Mouse (Mus musculus) embryonic facial prominence, embryonic 15.5 days (tissue): ENCODE data around the gene Hnrnpk. TPM values are rescaled to one million over a fixed set of nuclear protein-coding genes. Genes with fewer than 3 reads are reported as not detected.
"Not testable (repeated sequence)": the region's sequence is repeated elsewhere in the genome, so short reads cannot be mapped to it uniquely, and the experiment has no call there.

Experiments used
- ATAC-seq: fragments of 200-750 bp; cut with Nextera tagmentation; 2 replicates; pipeline ENCODE4 v1.8.0; 2017; ENCODE audit warnings: low read depth, moderate TSS enrichment; ENCODE audit not compliant: insufficient number of reproducible peaks, low FRiP score, low TSS enrichment
- H3K27ac ChIP-seq: fragments of 300-500 bp; sonication (generic); replicated peaks from 2 replicates; pipeline ENCODE4 v1.5.1; 2015; ENCODE audit warnings: mild to moderate bottlenecking, inconsistent platforms
- H3K27me3 ChIP-seq: fragments of 300-500 bp; sonication (generic); 2 replicates; pipeline ENCODE4 v1.6.1; 2015; ENCODE audit warnings: inconsistent platforms
- H3K36me3 ChIP-seq: fragments of 300-500 bp; sonication (generic); 2 replicates; pipeline ENCODE4 v1.6.1; 2015; ENCODE audit warnings: mild to moderate bottlenecking, inconsistent platforms
- H3K4me1 ChIP-seq: fragments of 300-500 bp; sonication (generic); 2 replicates; pipeline ENCODE4 v1.6.1; 2015; ENCODE audit warnings: inconsistent platforms
- H3K4me2 ChIP-seq: fragments of 300-500 bp; sonication (generic); replicated peaks from 2 replicates; pipeline ENCODE4 v1.6.1; 2015; ENCODE audit warnings: mild to moderate bottlenecking, inconsistent platforms
- H3K4me3 ChIP-seq: fragments of 300-500 bp; sonication (generic); replicated peaks from 2 replicates; pipeline ENCODE4 v1.5.1; 2015; ENCODE audit warnings: mild to moderate bottlenecking, inconsistent platforms
- H3K9ac ChIP-seq: fragments of 300-500 bp; sonication (generic); 2 replicates; pipeline ENCODE4 v1.6.1; 2015; ENCODE audit warnings: inconsistent platforms
- H3K9me3 ChIP-seq: fragments of 300-500 bp; sonication (generic); replicated peaks from 2 replicates; pipeline ENCODE4 v1.6.1; 2016; ENCODE audit warnings: inconsistent platforms
- WGBS: fragments of 180-500 bp; shearing (Covaris S2); methylation state at CpG from one replicate; pipeline ENCODE4 v1.1.7; 2015; 5-methylcytosine and 5-hydroxymethylcytosine counted together
- polyA plus RNA-seq: library from polyadenylated mRNA; unstranded; fragments of >200 nt; fragmentation: Nextera tagmentation; extraction: Ambion mirVana; gene quantifications from 2 replicates; pipeline ENCODE4 v1.2.1, GENCODE M21; 2015

Hnrnpk gene
- 1,301 and 1,310 TPM in 2 replicates for polyA plus RNA-seq

DNA sequence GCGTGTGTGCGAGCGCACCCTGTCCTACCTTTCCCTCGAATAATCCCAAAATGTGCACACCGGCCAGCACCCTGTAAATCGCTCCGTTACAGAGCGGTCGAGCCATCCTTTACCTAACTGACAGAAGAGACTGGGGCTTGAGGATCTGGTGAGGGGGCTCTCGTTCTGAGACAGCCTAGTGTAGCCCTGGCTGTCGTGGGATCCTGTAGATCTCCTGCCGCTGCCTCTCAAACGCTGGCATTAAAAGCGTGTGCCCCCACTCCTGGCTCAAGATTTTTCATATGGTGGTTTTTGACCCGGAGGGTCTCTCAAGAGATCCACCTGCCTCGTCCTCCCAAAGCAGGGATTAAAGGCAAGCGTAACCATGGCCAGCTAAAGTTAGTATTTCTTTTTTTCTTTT, at the start of gene Hnrnpk:
TSS of gene Hnrnpk (minus strand) at position 101 of the 400 bp plus-strand sequence.
- 9% methylated on average over 17 of the region's 17 CpGs for WGBS
- Histone ChIP-seq H3K9ac (peak within 1 kb of the TSS; percentile 99), H3K4me2 (peak within 1 kb of the TSS; percentile 46), H3K27ac (peak within 1 kb of the TSS; percentile 99), H3K4me3 (peak within 1 kb of the TSS; percentile 99)
- not testable (repeated sequence) for H3K9me3 ChIP-seq, H3K27me3 ChIP-seq, H3K36me3 ChIP-seq, H3K4me1 ChIP-seq, ATAC-seq

DNA sequence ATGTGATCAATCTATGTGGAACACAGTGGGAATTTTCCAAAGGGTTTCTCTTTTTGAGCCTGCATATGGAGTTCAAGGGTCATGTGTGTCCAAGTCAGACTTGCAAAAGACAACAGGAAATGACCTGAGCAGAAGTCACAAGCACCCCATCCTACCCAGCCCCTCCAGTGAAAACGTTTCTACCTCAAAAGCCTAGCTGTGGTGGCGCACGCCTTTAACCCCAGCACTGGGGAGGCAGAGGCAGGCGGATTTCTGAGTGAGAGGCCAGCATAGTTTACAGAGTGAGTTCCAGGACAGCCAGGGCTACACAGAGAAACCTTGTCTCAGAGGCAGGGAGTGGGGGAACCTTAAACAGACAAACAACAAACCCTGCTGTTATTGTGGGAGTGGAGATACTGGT, 49.1 kb upstream of the Hnrnpk start:
- 66% methylated on average over 4 of the region's 4 CpGs for WGBS
- ATAC-seq: no peak
- H3K27me3 ChIP-seq: peaks cover 18% of the 10 kb centered on the region
- no peak overlapping the region for H3K9ac ChIP-seq
- no peaks in the 10 kb centered on the region for H3K9me3 ChIP-seq
- H3K4me2 ChIP-seq: no peak overlapping the region
- H3K36me3 ChIP-seq: no peaks in the 10 kb centered on the region
- H3K4me1 ChIP-seq: peaks cover 14% of the 10 kb centered on the region
- no peak overlapping the region for H3K4me3 ChIP-seq
- H3K27ac ChIP-seq: no peak overlapping the region

DNA sequence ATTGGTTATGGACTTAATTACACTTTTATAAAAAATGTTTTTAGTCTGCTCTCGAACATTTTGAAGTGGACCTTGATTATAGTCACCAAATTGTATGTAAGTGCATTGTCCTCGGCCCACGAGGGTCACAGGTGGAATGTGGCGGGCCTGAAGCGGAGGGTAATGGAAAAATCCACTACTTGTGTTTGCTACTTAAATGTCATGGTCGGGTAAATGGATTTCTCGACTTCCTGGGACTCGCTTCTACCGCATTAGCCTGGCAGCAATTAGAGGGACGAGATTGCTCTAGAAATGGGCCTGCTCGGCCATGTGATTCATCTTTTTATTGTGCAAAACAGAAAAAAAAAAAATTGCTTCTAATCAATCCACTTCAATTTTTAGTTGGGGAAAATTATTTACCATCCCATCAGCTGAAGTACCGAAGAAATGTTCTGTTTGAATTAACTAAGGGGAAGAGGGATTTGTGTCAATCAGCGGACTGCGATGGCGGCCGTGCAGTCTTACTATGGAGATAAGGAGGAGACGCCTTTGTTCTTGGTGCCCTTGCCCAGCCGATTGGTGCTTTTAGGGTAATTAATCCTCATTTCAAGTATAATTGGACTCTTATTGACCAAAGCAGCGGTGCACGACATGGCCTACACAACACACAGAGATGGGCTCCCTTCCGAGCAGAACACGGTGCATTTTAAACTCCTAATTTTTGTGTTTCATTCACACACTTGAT, 47.5 kb upstream of the Hnrnpk start:
- Histone ChIP-seq H3K36me3 (no peaks in the 10 kb centered on the region), H3K4me1 (peaks cover 14% of the 10 kb centered on the region), H3K27me3 (peaks cover 15% of the 10 kb centered on the region), H3K4me2 (no peak overlapping the region), H3K9ac (no peak overlapping the region), H3K27ac (no peak overlapping the region), H3K4me3 (no peak overlapping the region), H3K9me3 (no peaks in the 10 kb centered on the region)
- WGBS: 81% methylated on average over 22 of the region's 22 CpGs
- ATAC-seq: no peak

DNA sequence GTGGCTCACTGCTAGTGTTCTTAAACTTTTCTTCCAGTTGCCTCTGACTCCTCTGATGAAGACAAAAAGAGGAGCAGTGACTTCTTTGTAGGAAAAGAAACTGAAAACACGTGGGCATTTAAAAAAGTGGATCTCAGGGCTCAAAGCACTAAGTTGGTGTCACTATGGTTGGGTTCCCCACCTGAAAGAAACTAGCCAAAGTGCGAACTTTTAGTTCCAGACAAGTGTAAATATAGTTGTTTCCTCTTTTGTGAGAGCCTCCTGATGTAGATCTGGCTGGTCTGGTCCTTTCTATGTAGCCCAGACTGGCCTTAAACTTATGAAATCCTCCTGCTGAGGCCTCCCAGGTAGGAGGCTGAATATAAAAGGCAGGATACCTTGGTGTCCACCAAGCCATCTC, 43.4 kb upstream of the Hnrnpk start:
- no peak overlapping the region for H3K4me2 ChIP-seq
- no peak for ATAC-seq
- peaks cover 4% of the 10 kb centered on the region; the same call in 1 of the 2 replicates for H3K4me1 ChIP-seq
- H3K4me3 ChIP-seq: no peak overlapping the region
- no peak overlapping the region for H3K27ac ChIP-seq
- H3K27me3 ChIP-seq: peaks cover 6% of the 10 kb centered on the region; the same call in 1 of the 2 replicates
- 85% methylated on average over 2 of the region's 2 CpGs for WGBS
- no peak overlapping the region for H3K9ac ChIP-seq
- no peaks in the 10 kb centered on the region for H3K36me3 ChIP-seq
- no peaks in the 10 kb centered on the region for H3K9me3 ChIP-seq

- 27% methylated on average over 7 of the region's 7 CpGs for WGBS
- Histone ChIP-seq H3K4me1 (peaks cover 4% of the 10 kb centered on the region; the same call in 1 of the 2 replicates), H3K27me3 (no peaks in the 10 kb centered on the region), H3K4me2 (no peak overlapping the region), H3K27ac (no peak overlapping the region), H3K4me3 (no peak overlapping the region), H3K36me3 (no peaks in the 10 kb centered on the region), H3K9ac (no peak overlapping the region), H3K9me3 (no peaks in the 10 kb centered on the region)
- no peak for ATAC-seq
Measured at GRCm38 (mm10) chr13:58443787-58444186, 40.6 kb upstream of the Hnrnpk start.

- H3K27ac ChIP-seq: no peak overlapping the region
- ATAC-seq: no peak
Measured at GRCm38 (mm10) chr13:58443326-58443725, 40.2 kb upstream of the Hnrnpk start.

DNA sequence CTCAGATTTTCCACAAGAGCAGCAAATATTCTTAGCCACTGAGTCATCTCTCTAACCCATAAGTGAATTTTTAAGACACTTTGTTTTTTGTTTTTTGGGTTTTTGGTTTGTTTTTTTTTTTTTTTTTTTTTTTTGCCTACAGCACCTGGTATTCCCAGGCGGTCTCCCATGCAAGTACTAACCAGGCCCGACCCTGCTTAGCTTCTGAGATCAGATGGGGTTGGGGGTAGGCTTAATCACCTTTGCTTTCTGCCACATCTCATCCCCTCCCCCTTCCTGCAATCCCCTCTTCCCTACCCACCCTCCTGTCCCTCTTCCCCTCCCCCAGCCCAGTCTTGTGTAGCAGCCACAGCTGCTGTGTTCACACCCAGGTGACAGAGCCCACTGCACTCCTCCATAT, 36.6 kb upstream of the Hnrnpk start:
- 70% methylated on average over 2 of the region's 2 CpGs for WGBS
- no peak overlapping the region for H3K4me3 ChIP-seq
- H3K4me1 ChIP-seq: peaks cover 4% of the 10 kb centered on the region; the same call in 1 of the 2 replicates
- no peak overlapping the region for H3K9ac ChIP-seq
- no peak overlapping the region for H3K4me2 ChIP-seq
- ATAC-seq: no peak
- no peak overlapping the region for H3K27ac ChIP-seq
- no peaks in the 10 kb centered on the region for H3K36me3 ChIP-seq
- no peaks in the 10 kb centered on the region for H3K27me3 ChIP-seq
- no peaks in the 10 kb centered on the region for H3K9me3 ChIP-seq

More at GRCm38 (mm10) chr13:58443326-58443725, 40.2 kb upstream of the Hnrnpk start:
- peaks cover 4% of the 10 kb centered on the region; the same call in 1 of the 2 replicates for H3K4me1 ChIP-seq
- no peaks in the 10 kb centered on the region for H3K36me3 ChIP-seq
- H3K27me3 ChIP-seq: no peaks in the 10 kb centered on the region
- no peak overlapping the region for H3K4me3 ChIP-seq
- no peak overlapping the region for H3K9ac ChIP-seq
- no peak overlapping the region for H3K4me2 ChIP-seq
- H3K9me3 ChIP-seq: no peaks in the 10 kb centered on the region
- WGBS: 65% methylated on average over 4 of the region's 4 CpGs

- no peak for ATAC-seq
- H3K9ac ChIP-seq: no peak overlapping the region
Measured at GRCm38 (mm10) chr13:58423061-58423660, 20.0 kb upstream of the Hnrnpk start.

GRCm38 (mm10) chr13:58422242-58422641, 19.1 kb upstream of the Hnrnpk start:
- Histone ChIP-seq H3K4me3 (no peak overlapping the region), H3K4me1 (peaks cover 7% of the 10 kb centered on the region; the same call in 1 of the 2 replicates), H3K4me2 (no peak overlapping the region), H3K9me3 (no peaks in the 10 kb centered on the region), H3K27me3 (no peaks in the 10 kb centered on the region), H3K9ac (no peak overlapping the region), H3K36me3 (no peaks in the 10 kb centered on the region), H3K27ac (no peak overlapping the region)
- no peak for ATAC-seq
- WGBS: 79% methylated on average over 4 of the region's 4 CpGs

More at GRCm38 (mm10) chr13:58423061-58423660, 20.0 kb upstream of the Hnrnpk start:
- Histone ChIP-seq H3K9me3 (no peaks in the 10 kb centered on the region), H3K4me2 (no peak overlapping the region), H3K27ac (peak overlapping the region; percentile 30; the same call in 1 of the 2 replicates), H3K4me3 (no peak overlapping the region), H3K4me1 (peaks cover 7% of the 10 kb centered on the region; the same call in 1 of the 2 replicates), H3K27me3 (no peaks in the 10 kb centered on the region), H3K36me3 (no peaks in the 10 kb centered on the region)
- WGBS: 58% methylated on average over 10 of the region's 10 CpGs

DNA sequence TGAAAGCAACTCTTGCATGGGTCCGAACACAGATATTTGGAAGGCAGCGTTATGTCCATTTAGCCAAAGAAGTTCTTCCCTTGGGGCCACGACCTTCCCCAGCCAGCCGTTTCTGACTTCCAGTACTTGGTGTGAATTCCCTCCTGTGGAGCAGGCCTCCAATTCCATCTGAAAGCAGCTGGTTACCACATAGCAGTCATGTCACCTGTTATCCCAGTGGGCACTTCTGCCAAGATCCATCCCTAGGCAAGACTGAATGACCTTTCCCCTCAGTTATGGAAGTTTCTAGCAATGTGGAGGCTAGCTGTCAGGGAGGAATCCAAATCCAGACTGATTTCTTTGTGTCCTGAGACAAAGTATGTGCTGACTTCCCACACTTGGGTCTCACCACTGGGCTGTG, 17.9 kb upstream of the Hnrnpk start:
- Histone ChIP-seq H3K4me3 (no peak overlapping the region), H3K27me3 (no peaks in the 10 kb centered on the region), H3K27ac (no peak overlapping the region), H3K9ac (no peak overlapping the region), H3K4me1 (peaks cover 7% of the 10 kb centered on the region; the same call in 1 of the 2 replicates), H3K36me3 (no peaks in the 10 kb centered on the region), H3K4me2 (no peak overlapping the region), H3K9me3 (no peaks in the 10 kb centered on the region)
- WGBS: 80% methylated on average over 4 of the region's 4 CpGs
- no peak for ATAC-seq

- H3K4me3 ChIP-seq: no peak overlapping the region
- WGBS: 93% methylated on average over 1 of the region's 1 CpGs
- no peaks in the 10 kb centered on the region for H3K9me3 ChIP-seq
- no peaks in the 10 kb centered on the region for H3K27me3 ChIP-seq
- H3K36me3 ChIP-seq: no peaks in the 10 kb centered on the region
- H3K9ac ChIP-seq: no peak overlapping the region
- ATAC-seq: no peak
- H3K4me1 ChIP-seq: peaks cover 12% of the 10 kb centered on the region; the same call in 1 of the 2 replicates
- no peak overlapping the region for H3K27ac ChIP-seq
- no peak overlapping the region for H3K4me2 ChIP-seq
Measured at GRCm38 (mm10) chr13:58419266-58419665, 16.1 kb upstream of the Hnrnpk start.
